Mouse (Mus musculus) brain, embryonic 14.5 days (tissue): ENCODE measurements around the gene Tmem37. TPM values are rescaled to one million over a fixed set of nuclear protein-coding genes. Genes with fewer than 3 reads are reported as not detected.

Source experiments
- DNase-seq: peaks from one replicate; pipeline ENCODE4 v3.0.0-alpha.2; 2011; ENCODE audit warnings: low read depth
- CTCF ChIP-seq: fragments of 200-500 bp; IDR thresholded peaks from 2 replicates; pipeline ENCODE4 v1.5.1; 2012; ENCODE audit warnings: inconsistent platforms, mild to moderate bottlenecking, moderate library complexity, borderline replicate concordance; ENCODE audit not compliant: insufficient read depth, insufficient read length; ENCODE audit errors: extremely low read depth
- POLR2A ChIP-seq: fragments of 200-500 bp; IDR thresholded peaks from 2 replicates; pipeline ENCODE4 v1.6.1; 2012; ENCODE audit warnings: mild to moderate bottlenecking, inconsistent platforms, borderline replicate concordance; ENCODE audit not compliant: poor library complexity, insufficient read depth, insufficient read length, severe bottlenecking; ENCODE audit errors: extremely low read depth
- polyA plus RNA-seq: library from polyadenylated mRNA; depleted of rRNA; stranded (reverse); fragments of >200 nt; gene quantifications from 2 replicates; pipeline ENCODE4 v1.2.3, GENCODE M21; 2012

The Tmem37 gene
- polyA plus RNA-seq, 1 experiment, result 5.0 TPM

DNA sequence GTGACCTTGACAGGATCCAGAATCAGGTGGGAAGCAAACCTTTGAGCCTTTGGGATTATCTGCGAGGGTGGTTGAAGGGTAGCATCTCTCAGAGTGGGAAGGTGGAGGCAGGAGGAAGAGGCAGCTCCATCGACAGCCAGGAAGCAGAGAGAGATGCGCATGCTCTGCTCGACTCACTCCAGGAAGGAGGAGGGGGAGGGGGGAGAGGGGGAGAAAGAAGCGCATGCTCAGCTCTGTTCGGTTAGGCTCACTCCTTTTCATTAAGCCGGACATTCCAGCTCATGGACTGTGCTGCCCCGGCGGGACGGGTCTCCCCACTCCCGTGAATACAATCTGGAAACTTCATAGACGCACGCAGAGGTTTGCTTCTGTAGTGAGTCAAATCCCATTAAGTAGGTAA is 12.8 kb upstream of the Tmem37 start:
- peak; percentile 14 for DNase-seq

DNA sequence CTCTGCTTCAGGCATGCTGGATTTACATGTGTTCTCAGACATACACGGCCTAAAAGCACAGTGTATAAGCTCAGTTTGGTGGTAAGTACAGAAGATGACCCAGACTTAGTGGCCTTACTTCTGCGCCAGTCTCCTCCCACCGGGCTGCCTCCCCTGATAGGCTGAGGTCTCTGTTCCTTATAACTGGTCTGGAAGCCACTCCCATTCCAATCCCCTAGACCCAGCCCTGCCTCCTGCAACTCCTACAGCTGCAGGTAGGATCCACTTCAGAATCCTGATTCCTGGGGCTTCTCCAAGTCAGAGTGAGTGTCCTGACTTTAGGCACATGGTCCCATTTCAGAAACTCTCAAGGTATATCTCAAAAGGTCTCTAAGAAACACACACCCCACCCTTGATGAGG is 11.8 kb upstream of the Tmem37 start:
- DNase-seq, result no peak
- TF ChIP-seq POLR2A (no peak), CTCF (no peak)

More for the DNA sequence above, 12.8 kb upstream of the Tmem37 start:
- no peak for TF ChIP-seq CTCF
- no peak for TF ChIP-seq POLR2A

DNA sequence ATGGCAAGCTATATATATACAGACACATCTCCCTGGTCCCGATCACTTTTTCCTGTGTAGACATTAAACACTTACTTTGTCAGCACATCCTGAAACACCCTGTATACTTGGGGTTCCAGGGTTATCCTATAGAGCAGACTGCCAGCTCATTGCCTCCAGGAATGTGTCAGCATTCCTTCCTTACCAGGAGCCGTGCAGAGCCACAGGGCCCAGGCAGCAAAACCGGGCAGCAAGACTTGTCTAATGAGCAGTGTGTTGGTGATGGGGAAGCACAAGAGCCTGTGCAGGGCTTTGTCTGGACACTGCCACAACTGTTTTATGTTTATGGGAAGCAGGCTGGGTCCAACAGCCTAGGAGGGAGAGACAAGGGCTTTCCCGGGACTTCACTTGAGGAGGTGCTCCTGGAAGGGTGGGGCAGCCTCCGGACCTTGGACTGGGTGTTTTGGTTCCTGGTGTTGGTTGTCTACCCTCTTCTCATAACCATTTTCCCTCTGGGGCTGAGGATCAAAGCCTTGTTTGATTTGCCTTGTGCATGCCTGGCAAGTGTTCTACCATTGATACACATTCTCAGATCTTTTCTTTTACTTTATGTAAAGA is 10.1 kb upstream of the Tmem37 start:
- DNase-seq, result no peak
- TF ChIP-seq POLR2A (no peak), CTCF (no peak)

DNA sequence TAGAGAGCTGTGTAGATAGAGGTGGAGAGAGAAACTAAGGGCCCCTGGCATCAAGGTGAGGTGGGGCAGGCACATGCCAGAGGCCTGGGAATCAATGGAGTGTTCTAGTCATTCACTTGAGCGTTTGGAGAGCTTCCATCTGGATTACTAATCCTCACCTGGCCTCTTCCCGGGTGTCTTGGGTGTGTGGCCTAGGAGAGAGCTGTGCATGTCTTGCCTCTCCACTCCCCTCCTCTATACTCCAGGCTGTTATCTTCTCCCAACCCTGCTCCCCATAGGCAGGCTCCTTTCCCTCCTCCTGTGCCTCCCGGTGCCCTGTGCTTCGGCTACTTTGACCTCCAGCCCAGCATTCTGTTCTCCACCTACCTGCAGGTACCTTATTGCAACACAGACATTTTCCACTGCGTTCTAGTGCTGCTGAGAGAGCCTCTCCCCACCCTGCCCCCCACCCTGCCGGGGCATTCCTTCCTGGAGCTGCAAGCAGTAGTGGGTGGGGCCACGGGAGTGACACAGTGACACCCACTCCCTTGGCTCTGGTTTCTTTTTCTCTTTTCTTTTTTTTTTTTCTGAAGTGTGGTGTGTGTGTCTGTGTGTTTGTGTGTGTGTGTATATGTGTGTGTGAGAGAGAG is 9.2 kb upstream of the Tmem37 start:
- TF ChIP-seq POLR2A, result no peak
- no peak for TF ChIP-seq CTCF
- no peak for DNase-seq

DNA sequence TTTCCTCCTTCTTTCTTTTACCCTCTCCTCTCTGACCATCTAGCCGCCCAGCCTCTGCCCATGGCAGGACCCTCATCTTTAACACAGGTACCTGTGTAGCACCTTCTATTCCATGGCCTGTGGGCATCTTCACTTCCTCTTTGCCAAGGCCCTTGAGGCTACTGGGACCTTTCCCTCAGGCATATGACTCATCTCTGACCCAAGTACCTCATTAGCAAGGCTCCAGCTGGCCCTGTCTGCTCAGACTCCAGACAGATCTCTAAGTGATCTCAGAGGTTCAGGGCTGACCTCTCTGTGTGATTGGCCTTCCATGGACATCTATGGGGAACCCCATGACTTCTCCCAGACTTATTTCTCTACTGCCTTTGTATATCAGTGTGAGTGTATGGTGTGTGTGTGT is 6.8 kb upstream of the Tmem37 start:
- TF ChIP-seq CTCF (no peak), POLR2A (no peak)
- DNase-seq, result no peak

DNA sequence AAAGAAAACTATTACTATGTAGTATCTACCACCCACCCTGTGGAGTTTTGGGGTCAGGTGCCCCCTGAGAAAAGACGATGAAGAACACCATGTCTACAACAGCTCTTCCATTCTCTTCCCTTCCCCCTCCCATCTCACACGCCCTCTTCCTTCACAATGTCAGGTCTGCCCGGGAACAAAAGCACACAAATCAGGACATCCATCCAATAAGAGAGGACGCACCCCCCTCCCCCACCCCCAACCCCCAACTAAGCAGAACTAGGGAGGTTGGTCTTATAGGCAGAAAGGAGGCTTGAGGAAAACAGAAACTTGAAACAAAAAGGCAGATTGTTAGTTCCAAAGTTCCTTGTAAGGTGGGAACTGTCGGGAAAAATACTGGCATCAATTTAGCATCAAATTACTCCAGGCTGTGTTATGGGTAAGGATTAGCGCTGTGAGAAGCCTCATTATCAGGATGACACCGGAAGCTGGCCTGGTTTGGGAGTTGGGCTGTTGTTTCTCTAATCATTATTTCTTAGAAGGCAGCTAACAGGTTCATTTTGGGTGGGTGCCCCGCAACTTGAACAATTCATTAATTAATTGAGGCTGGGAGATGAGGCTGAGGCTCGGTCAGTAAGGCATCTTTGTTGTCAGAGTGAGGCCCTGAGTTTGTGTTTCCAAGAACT is 4.0 kb upstream of the Tmem37 start:
- TF ChIP-seq CTCF (no peak), POLR2A (no peak)
- peak; percentile 68 for DNase-seq

DNA sequence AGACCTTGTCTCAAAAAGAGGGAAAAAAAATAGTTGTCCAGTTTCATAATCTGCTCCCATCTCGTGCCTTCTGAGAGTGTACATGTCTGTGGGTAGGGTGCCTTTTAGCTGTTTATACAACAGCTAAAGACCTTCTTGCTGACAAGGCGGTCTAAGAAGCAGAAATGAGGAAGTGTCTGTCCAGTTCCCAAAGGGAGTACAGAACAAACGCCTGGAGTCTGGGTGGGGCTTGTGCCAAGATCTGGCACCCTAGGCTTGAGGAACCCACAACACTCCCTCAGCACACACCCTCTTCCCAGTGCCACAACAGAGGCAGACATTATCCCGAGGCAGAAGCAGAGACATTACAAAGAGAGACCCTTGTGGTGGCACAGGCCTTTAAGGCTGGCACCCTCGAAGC is 1.6 kb upstream of the Tmem37 start:
- DNase-seq, result no peak
- TF ChIP-seq CTCF (no peak), POLR2A (no peak)

DNA sequence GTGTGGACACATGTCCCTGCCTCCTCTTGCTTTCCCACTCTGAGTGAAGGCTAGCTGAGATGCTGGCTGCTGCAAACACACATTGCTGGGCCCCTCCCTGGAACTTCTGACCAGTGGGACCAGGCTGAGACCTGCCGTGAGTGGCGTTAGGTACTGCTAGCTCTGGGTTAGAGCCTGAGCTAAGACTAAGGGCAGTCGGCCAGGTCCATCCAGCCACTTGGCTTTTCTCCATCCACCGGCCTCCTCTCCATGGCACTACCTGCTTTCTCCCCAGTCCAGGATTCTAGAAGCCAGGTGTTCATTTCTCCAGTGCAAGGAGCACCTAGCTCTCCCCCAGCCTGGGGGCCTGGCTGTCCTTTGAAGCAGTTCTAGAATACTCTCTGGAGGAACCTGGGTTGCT is 1.1 kb upstream of the Tmem37 start:
- TF ChIP-seq POLR2A, result no peak
- TF ChIP-seq CTCF, result no peak
- DNase-seq, result no peak

DNA sequence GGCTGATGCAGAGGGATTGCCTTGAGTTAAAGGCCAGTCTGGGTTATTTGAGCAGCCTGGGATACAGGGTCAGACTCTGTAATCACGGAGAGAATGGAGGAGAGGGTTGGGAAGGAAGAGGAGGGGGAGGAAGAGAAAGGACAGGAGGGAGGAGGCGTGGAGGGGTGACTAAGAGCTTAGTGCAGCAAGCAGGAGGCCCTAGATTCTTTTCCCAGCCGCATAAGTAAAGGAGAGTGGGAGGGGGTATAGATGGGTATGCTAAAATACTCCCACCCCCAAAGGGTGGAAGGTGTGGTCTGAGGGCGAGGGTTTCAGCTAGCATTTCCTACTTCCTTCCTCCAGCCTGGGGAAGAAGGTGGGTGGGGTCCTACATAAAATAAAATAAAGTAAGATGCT is 431 bp upstream of the Tmem37 start:
- DNase-seq, result no peak
- TF ChIP-seq CTCF, result no peak
- no peak for TF ChIP-seq POLR2A

DNA sequence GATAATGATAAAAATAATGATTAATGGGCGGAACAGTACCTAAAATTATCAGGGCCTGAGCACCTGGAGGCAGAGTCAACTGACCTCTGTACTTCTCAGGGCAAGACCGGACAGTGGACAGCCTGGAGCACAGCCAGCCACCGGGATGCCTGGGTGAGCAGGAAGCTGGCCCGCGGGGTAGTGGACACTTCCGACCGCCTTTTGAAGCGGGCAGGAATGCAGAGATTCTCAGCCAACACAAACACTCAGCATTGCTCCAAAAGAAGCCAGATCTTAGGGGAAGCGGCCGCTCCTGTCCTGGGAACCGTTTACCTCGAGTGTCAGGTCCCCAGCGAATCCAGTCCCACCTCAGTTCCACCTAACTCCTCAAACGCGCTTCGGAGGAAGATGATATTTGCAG is 974 bp downstream of the Tmem37 start:
- DNase-seq, result peak; percentile 16
- TF ChIP-seq CTCF (no peak), POLR2A (no peak)

DNA sequence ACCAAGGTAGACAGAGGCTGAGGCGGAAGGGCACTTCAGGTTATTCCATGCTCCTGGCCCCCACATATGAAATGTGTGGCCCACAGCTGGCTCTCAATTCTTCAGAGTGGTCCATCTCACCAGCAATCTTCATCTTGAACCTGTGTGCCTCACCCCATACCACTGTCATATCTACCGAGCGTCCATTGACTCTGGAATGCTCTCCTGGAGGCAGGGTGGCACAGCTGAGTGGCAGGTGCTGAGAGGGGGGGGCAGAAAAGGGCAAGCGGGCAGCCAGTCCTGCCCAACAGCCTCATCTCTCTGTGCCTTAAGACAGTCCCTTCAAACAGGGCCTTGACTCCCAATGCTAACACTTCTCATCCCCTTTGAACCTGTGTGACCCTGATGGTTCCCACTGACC is 2.7 kb downstream of the Tmem37 start:
- no peak for DNase-seq
- TF ChIP-seq POLR2A (no peak), CTCF (no peak)

DNA sequence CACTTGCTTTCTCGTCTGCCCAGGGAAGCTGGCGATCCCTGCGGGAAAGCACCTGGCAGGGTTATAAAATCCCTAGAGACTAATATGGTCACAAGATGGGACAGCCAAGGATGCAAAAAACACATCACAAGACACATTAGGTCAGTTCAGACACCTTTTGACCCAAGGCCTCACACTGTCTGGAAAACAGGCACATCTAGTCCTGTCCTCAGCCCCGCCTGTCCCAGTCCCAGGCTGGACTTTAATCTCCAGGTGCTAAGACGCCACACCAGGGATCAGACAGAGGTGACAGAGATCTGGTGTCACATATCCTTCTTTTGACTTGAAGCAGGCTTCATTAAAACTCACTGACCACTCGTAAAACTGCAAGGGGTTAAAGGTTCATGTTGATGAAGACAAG is 3.7 kb downstream of the Tmem37 start:
- no peak for TF ChIP-seq POLR2A
- TF ChIP-seq CTCF, result no peak
- no peak for DNase-seq
